ENCODE assay signal across 8 mouse cellular contexts in the genomic region with DNA sequence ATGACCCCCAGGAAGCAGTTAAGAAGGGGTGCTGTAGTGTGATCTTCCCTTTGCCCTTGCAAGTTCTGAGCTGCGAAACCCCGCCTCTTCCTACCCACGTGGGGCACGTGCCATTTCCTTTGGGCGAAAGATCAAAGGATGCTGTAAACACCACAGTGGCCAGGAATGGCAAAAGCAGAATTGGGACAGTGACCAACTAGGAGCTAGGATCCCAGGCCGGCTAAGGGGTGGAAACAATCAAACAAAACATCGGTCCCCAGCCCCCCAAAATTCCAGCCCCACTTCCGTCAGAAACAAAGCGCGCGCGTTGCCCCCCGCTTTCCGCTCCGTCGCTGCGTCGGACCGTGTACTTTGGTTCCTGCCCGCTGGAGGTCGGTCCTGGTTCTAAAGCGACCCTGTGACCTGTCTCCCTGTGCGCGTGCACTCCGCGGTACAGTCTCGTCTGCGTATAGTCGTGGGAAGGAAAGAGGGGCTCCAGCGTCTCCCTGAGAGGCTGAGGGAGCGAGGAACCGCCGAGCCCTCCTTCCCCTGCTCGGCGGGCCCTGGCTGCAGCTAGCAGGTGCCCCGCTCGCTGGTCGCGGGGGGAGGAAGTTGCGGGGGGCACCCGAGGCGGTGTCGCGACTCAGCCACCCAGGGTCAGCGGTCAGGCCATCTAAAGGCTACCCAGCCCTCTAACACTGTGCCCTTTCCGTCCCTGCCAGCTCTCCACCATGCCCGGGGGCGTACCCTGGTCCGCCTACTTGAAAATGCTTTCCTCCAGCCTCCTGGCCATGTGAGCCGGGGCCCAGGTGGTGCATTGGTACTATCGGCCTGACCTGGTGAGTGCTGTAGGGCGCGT. TPM values are rescaled to one million over a fixed set of nuclear protein-coding genes. Genes with fewer than 3 reads are reported as not detected.
DNase-seq lines count a peak whose midpoint lies in the region; ATAC-seq and TF ChIP-seq lines count a peak whose summit lies in the region.
"Not testable (repeated sequence)": the region's sequence is repeated elsewhere in the genome, so short reads cannot be mapped to it uniquely, and the experiment has no call there.

No protein-coding gene starts in this region.

- peak overlapping the region; percentile 77 for H3K9ac ChIP-seq in ES-E14 (ENCODE audit: insufficient read depth, low read depth, low read length, poor library complexity, severe bottlenecking)
- H3K9ac ChIP-seq in forebrain, embryonic 15.5 days (replicated peaks): peak overlapping the region; percentile 96
- H3K9ac ChIP-seq in neural tube, embryonic 15.5 days (replicated peaks): peak overlapping the region; percentile 73

- TF ChIP-seq POLR2A in lung, adult 2 months (IDR thresholded peaks at IDR 0.05; ENCODE audit: borderline replicate concordance, extremely low read depth, low read depth, low read length): peak; percentile 41; the same call in 1 of the 2 replicates

- not testable (repeated sequence) for H3K36me3 ChIP-seq in ES-E14 (ENCODE audit: control insufficient read depth, insufficient read depth, low read length, poor library complexity, severe bottlenecking); forebrain, embryonic 15.5 days; neural tube, embryonic 15.5 days

- not testable (repeated sequence) for TF ChIP-seq CTCF in layer of hippocampus, adult 2 months (conservative IDR thresholded peaks at IDR 0.05); lung, adult 2 months (IDR thresholded peaks at IDR 0.05; ENCODE audit: insufficient read depth, low read length)

- in situ Hi-C loops in ES-E14 (cut with MboI; ENCODE audit: low sequenced_read_pairs in 2 of 2, unreplicated experiment in 2 of 2): loop anchor here in 1 of 2 experiments (25.0 kb wide), 1 partner anchor 773 kb away; the partner anchor contains the start of gene Prdm4

- H3K9me3 ChIP-seq in ES-E14 (ENCODE audit: control insufficient read depth, insufficient read depth, low read depth, low read length); forebrain, embryonic 15.5 days; neural tube, embryonic 15.5 days (replicated peaks): not testable (repeated sequence)

- H3K4me1 ChIP-seq in ES-E14 (ENCODE audit: control insufficient read depth in 2 of 2, insufficient read depth in 2 of 2, low read length in 2 of 2, poor library complexity in 1 of 2); forebrain, embryonic 15.5 days; lung, adult 2 months (ENCODE audit: control insufficient read depth, insufficient read depth, low read length); neural tube, embryonic 15.5 days: not testable (repeated sequence)

- H3K27me3 ChIP-seq in forebrain, embryonic 15.5 days; neural tube, embryonic 15.5 days (replicated peaks): not testable (repeated sequence)

- intact Hi-C loops in heart, postnatal 25 days (cut with DNase I): not testable (repeated sequence)

- peak; percentile 96 for ATAC-seq in forebrain, embryonic 15.5 days (replicated peaks)
- peak; percentile 97 for ATAC-seq in neural tube, embryonic 15.5 days (ENCODE audit: low FRiP score)

- peak overlapping the region; percentile 82 for H3K4me2 ChIP-seq in forebrain, embryonic 15.5 days (replicated peaks)
- H3K4me2 ChIP-seq in neural tube, embryonic 15.5 days: peak overlapping the region; percentile 77

- WGBS in forebrain, embryonic 15.5 days: under 1% methylated on average over 50 of the region's 53 CpGs
- under 1% methylated on average over 53 of the region's 53 CpGs for WGBS in lung, adult 2 months
- WGBS in neural tube, embryonic 15.5 days: under 1% methylated on average over 53 of the region's 53 CpGs

- H3K27ac ChIP-seq in ES-E14 (ENCODE audit: insufficient read depth, low read depth, low read length, poor library complexity, severe bottlenecking): peak overlapping the region; percentile 71
- peak overlapping the region; percentile 90 for H3K27ac ChIP-seq in forebrain, embryonic 15.5 days (replicated peaks)
- peak overlapping the region; percentile 95 for H3K27ac ChIP-seq in layer of hippocampus, adult 2 months
- peak overlapping the region; percentile 87 for H3K27ac ChIP-seq in neural tube, embryonic 15.5 days (replicated peaks)

- DNase-seq in ES-E14 (ENCODE audit: low read depth, low spot score): peak; percentile 54
- peak; percentile 87 for DNase-seq in cerebellum, adult 11-12 months
- DNase-seq in heart, postnatal 25 days (ENCODE audit: low spot score): peak; percentile 27
- DNase-seq in layer of hippocampus, adult 2 months (ENCODE audit: low spot score in 2 of 2): peak; percentile 68 to 72
- peak; percentile 80 for DNase-seq in lung, adult 2 months
- DNase-seq in testis, postnatal 10 days (ENCODE audit: low spot score): peak; percentile 88

- peak overlapping the region; percentile 73 to 78 for H3K4me3 ChIP-seq in ES-E14 (ENCODE audit: insufficient read depth in 1 of 2, low read depth in 1 of 2, low read length in 2 of 2, poor library complexity in 1 of 2, severe bottlenecking in 1 of 2)
- peak overlapping the region; percentile 89 for H3K4me3 ChIP-seq in forebrain, embryonic 15.5 days
- peak overlapping the region; percentile 79 for H3K4me3 ChIP-seq in layer of hippocampus, adult 2 months
- peak overlapping the region; percentile 84 for H3K4me3 ChIP-seq in lung, adult 2 months (replicated peaks; ENCODE audit: extremely low read depth, low read depth, low read length)
- peak overlapping the region; percentile 65 for H3K4me3 ChIP-seq in neural tube, embryonic 15.5 days (replicated peaks)

TF ChIP-seq in ES-E14, 5 proteins besides CTCF, POLR2A, EP300 and RAD21:
- TF ChIP-seq HCFC1 (IDR thresholded peaks at IDR 0.05; ENCODE audit: borderline replicate concordance, insufficient read depth, low read length): peak; percentile 76; the same call in 1 of the 2 replicates

RNA-seq across cellular contexts. Expression of gene Hsp90b1, which starts 19.9 kb away (rescaled TPM):
- total RNA-seq in ES-E14 (2012; rRNA removed): 876 and 957 TPM in 2 replicates
- polyA plus RNA-seq in forebrain, embryonic 15.5 days (2015; fragmentation: Nextera tagmentation; extraction: Ambion mirVana): 276 and 292 TPM in 2 replicates
- 100 to 1,000 TPM; 341 to 452 TPM for total RNA-seq in heart, postnatal 25 days (2021)
- total RNA-seq in layer of hippocampus, adult 2 months (2021): 100 to 1,000 TPM; 306 to 337 TPM
- polyA plus RNA-seq in lung, adult 2 months (2012; rRNA removed): 39.1 and 81.4 TPM in 2 replicates
- 337 and 397 TPM in 2 replicates for polyA plus RNA-seq in neural tube, embryonic 15.5 days (2015; fragmentation: Nextera tagmentation; extraction: Ambion mirVana)

RNA-seq across cellular contexts. Expression of gene Ttc41, which starts 20.2 kb away (rescaled TPM):
- 1.1 and 1.6 TPM in 2 replicates for total RNA-seq in ES-E14 (2012; rRNA removed)
- polyA plus RNA-seq in forebrain, embryonic 15.5 days (2015; fragmentation: Nextera tagmentation; extraction: Ambion mirVana): 1.3 and 1.5 TPM in 2 replicates
- 1 to 10 TPM; 1.4 to 2.0 TPM for total RNA-seq in heart, postnatal 25 days (2021)
- 1 to 10 TPM; 1.3 to 1.5 TPM for total RNA-seq in layer of hippocampus, adult 2 months (2021)
- 0.80 and 1.4 TPM in 2 replicates for polyA plus RNA-seq in lung, adult 2 months (2012; rRNA removed)
- polyA plus RNA-seq in neural tube, embryonic 15.5 days (2015; fragmentation: Nextera tagmentation; extraction: Ambion mirVana): 2.2 and 2.3 TPM in 2 replicates

Comparison
In these comparisons a context has a peak if more than half of its experiments do, and no peak if none do; other contexts are left out.
1. Peak in every context shown above with its lines: DNase-seq, ATAC-seq, H3K4me3 ChIP-seq and H3K27ac ChIP-seq.
2. DNase-seq: peak in every context shown above with its lines; median percentile 88 in testis, postnatal 10 days; 87 in cerebellum, adult 11-12 months; 80 in lung, adult 2 months; 70 in layer of hippocampus, adult 2 months; 54 in ES-E14; 27 in heart, postnatal 25 days.